Mouse (Mus musculus) G1E (cell line): ENCODE results near the gene Defb19. TPM values are rescaled to one million over a fixed set of nuclear protein-coding genes. Genes with fewer than 3 reads are reported as not detected.

Source experiments
- ATAC-seq: 2 replicates; pipeline ENCODE4 v1.8.0; 2016; ENCODE audit warnings: mild to moderate bottlenecking; ENCODE audit not compliant: insufficient number of reproducible peaks, poor library complexity, low FRiP score, severe bottlenecking; ENCODE audit errors: extremely low read depth
- DNase-seq: peaks from one replicate; pipeline ENCODE4 v3.0.0; 2012; ENCODE audit warnings: low spot score
- H3K27me3 ChIP-seq: 2 replicates; pipeline ENCODE4 v1.6.1; 2012; ENCODE audit warnings: mild to moderate bottlenecking, low read length, inconsistent platforms; ENCODE audit not compliant: insufficient read depth
- H3K36me3 ChIP-seq: replicated peaks from 2 replicates; pipeline ENCODE3; 2012; ENCODE audit warnings: mild to moderate bottlenecking, inconsistent platforms
- H3K4me1 ChIP-seq: 2 replicates; pipeline ENCODE4 v1.6.1; 2012; ENCODE audit warnings: low read depth, low read length, inconsistent platforms, mixed read lengths; ENCODE audit not compliant: insufficient read depth
- H3K4me3 ChIP-seq: 2 replicates; pipeline ENCODE4 v1.5.1; 2012; ENCODE audit warnings: low read depth, mild to moderate bottlenecking, inconsistent platforms, low read length, moderate library complexity, mixed read lengths
- H3K9me3 ChIP-seq: replicated peaks from 2 replicates; pipeline ENCODE4 v1.6.1; 2012; ENCODE audit warnings: inconsistent platforms
- CTCF ChIP-seq: IDR thresholded peaks from 2 replicates; pipeline ENCODE4 v1.5.1; 2012; ENCODE audit warnings: low read depth, low read length, inconsistent platforms, mixed read lengths
- GATA1 ChIP-seq: IDR thresholded peaks from 2 replicates; pipeline ENCODE4 v1.6.1; 2012; ENCODE audit warnings: borderline replicate concordance, low read length, inconsistent platforms, mixed read lengths
- GATA2 ChIP-seq: IDR thresholded peaks from 2 replicates; pipeline ENCODE4 v1.6.1; 2012; ENCODE audit warnings: low read depth, low read length, inconsistent platforms, borderline replicate concordance
- POLR2AphosphoS5 ChIP-seq: IDR thresholded peaks from 2 replicates; pipeline ENCODE4 v1.6.1; 2012; ENCODE audit warnings: low read depth, low read length, inconsistent platforms; ENCODE audit not compliant: insufficient replicate concordance
- TAL1 ChIP-seq: conservative IDR thresholded peaks from 2 replicates; pipeline ENCODE4 v1.6.1; 2012; ENCODE audit warnings: low read depth, low read length, inconsistent platforms, mixed read lengths
- polyA plus RNA-seq: library from polyadenylated mRNA; stranded (reverse); fragments of >175 nt; gene quantifications from 2 replicates; pipeline ENCODE4 v1.2.3, GENCODE M21; 2012
- total RNA-seq, 2 experiments: library from RNA; stranded (forward) in 1 of 2; stranded (reverse) in 1 of 2; fragments of 200-1000 nt in 1 of 2; fragments of >200 nt in 1 of 2; fragmentation: Nextera tagmentation in 1 of 2; gene quantifications; 2 replicates each; pipeline ENCODE4 v1.2.3; 2014 to 2017

Defb19 gene
- total and polyA plus RNA-seq, 3 experiments, result not detected

DNA sequence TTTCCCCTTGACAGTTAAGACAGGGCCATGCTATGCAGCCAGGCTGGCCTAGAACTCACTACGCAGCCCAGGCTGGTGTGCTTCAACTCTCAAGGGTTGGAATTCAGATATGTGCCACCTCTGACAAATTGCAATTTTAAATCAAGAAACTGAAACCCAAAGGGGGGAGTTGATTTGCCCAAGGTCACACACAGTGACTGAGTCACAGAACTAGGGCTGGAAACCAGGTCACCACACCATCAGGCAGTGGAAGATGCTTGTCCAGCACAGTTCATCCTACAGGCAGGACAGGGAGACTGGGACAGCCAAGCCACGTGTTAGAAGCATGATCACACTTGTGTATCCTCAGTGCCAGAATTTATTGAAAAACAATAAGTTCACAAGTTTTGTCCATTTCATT, 44.5 kb upstream of the Defb19 start:
- no peak overlapping the region for H3K4me3 ChIP-seq
- ATAC-seq (no peak), DNase-seq (no peak)
- peaks cover 18% of the 10 kb centered on the region for H3K27me3 ChIP-seq
- no peak for TF ChIP-seq GATA1
- no peak for TF ChIP-seq CTCF
- TF ChIP-seq TAL1, result no peak
- no peak for TF ChIP-seq POLR2AphosphoS5
- no peak for TF ChIP-seq GATA2
- H3K4me1 ChIP-seq, result no peaks in the 10 kb centered on the region
- no peaks in the 10 kb centered on the region for H3K36me3 ChIP-seq
- H3K9me3 ChIP-seq, result no peaks in the 10 kb centered on the region

DNA sequence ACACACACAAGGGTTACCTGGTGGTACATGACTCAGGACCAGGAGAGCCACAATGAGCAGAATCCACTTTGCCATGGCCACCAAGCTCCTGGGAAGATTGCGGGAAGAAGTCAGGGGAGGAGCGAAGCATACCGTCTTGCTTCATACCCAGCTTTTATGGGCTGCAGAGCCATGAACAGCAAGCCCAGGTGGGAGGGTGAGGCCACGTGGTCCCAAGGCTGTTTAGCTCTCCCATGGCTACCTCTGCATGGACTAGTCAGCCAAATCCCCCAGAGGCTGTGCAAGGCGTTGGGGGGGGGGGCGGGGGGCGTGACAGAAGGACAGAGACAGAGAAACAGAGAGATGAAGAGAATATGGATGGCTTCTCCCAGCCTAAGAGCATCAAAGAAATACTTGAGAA, 42.8 kb upstream of the Defb19 start, which contains the start of gene Defb25:
Gene Defb25, minus strand, starts transcription at position 101 of the 400 bp plus-strand sequence.
- H3K4me1 ChIP-seq, result no peaks in the 10 kb centered on the region
- no peak for TF ChIP-seq GATA1
- no peak for TF ChIP-seq POLR2AphosphoS5
- no peak for TF ChIP-seq TAL1
- TF ChIP-seq GATA2, result no peak
- no peak for TF ChIP-seq CTCF
- no peak for ATAC-seq
- no peak for DNase-seq
- H3K9me3 ChIP-seq, result no peaks in the 10 kb centered on the region
- peaks cover 17% of the 10 kb centered on the region for H3K27me3 ChIP-seq
- H3K36me3 ChIP-seq, result no peaks in the 10 kb centered on the region
- H3K4me3 ChIP-seq, result no peak within 1 kb of the TSS

DNA sequence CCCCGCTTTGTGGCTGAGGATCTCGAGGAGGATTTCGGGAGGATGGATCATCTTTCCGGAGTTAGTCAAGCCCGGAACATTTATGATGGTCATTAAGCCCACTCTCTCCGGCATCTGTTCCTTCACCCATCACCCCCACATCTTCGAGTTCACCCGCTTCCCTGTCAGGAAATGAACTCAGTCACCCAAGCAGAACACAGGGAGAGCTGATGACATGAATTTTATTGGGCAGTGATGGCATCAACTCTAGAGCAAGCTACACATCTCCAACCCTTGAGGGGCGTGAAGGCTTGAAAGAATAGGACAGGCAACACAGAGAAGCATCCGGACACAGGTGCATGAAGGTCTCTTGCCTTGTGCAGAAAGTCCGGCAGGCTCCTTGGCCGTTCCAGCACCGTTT, 42.0 kb upstream of the Defb19 start:
- DNase-seq (no peak), ATAC-seq (no peak)
- Histone ChIP-seq H3K27me3 (peaks cover 13% of the 10 kb centered on the region), H3K4me3 (no peak overlapping the region), H3K9me3 (no peaks in the 10 kb centered on the region), H3K4me1 (no peaks in the 10 kb centered on the region), H3K36me3 (no peaks in the 10 kb centered on the region)
- TF ChIP-seq TAL1 (no peak), POLR2AphosphoS5 (no peak), CTCF (no peak), GATA2 (no peak), GATA1 (no peak)

DNA sequence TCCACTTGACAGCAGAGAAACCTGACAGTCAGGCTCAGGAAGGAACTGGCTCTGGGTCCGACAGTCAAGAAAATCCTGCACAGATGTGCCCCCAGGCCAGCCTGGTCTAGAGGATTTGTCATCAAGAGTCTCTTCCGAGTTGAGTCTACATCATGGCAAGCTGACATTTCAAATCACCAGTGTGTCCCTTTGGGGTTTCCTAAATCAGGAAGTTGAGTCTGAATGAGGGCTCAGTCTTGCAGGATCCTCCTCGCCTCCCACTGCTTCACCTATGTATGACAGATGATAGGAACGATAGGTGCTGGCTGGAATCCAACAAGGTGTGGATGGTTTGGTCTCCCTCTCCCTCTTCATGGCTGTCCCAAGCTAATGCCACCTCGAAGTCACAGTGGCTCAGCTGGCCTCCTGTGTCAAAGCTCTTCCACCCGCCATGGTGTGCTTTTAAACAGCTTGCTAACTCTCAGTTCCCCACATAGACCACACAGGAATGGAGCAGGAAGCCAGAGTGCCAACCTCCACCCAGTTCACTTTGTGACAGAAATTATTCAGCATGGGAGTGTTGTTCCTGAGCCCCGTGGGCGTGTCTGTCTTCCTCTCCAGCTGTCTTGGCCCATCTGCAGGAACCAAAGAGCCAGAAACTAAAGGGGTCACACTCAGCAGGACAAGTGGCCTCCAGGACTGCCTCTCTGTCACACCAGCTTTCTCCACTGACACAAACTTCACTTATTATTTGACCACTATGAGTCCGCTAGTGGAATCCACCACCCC, 40.4 kb upstream of the Defb19 start:
- Histone ChIP-seq H3K36me3 (no peaks in the 10 kb centered on the region), H3K27me3 (peaks cover 10% of the 10 kb centered on the region), H3K4me1 (no peaks in the 10 kb centered on the region; the same call in 1 of the 2 replicates), H3K9me3 (no peaks in the 10 kb centered on the region), H3K4me3 (no peak overlapping the region)
- DNase-seq (no peak), ATAC-seq (no peak)
- TF ChIP-seq TAL1 (no peak), POLR2AphosphoS5 (no peak), CTCF (no peak), GATA1 (no peak), GATA2 (no peak)

- TF ChIP-seq TAL1 (no peak), CTCF (no peak), POLR2AphosphoS5 (no peak), GATA1 (no peak), GATA2 (no peak)
- ATAC-seq (no peak), DNase-seq (no peak)
- Histone ChIP-seq H3K9me3 (no peaks in the 10 kb centered on the region), H3K36me3 (no peaks in the 10 kb centered on the region), H3K27me3 (peaks cover 8% of the 10 kb centered on the region), H3K4me1 (no peaks in the 10 kb centered on the region; the same call in 1 of the 2 replicates), H3K4me3 (no peak overlapping the region)
Measured at GRCm38 (mm10) chr2:152617374-152617773, 37.3 kb upstream of the Defb19 start.

- no peak overlapping the region for H3K4me3 ChIP-seq
- no peaks in the 10 kb centered on the region; the same call in 1 of the 2 replicates for H3K4me1 ChIP-seq
- H3K9me3 ChIP-seq, result no peaks in the 10 kb centered on the region
- TF ChIP-seq CTCF, result no peak
- TF ChIP-seq POLR2AphosphoS5, result no peak
- TF ChIP-seq GATA2, result no peak
- TF ChIP-seq GATA1, result no peak
- no peak for TF ChIP-seq TAL1
- ATAC-seq, result no peak
- H3K27me3 ChIP-seq, result peaks cover 11% of the 10 kb centered on the region
- H3K36me3 ChIP-seq, result no peaks in the 10 kb centered on the region
- no peak for DNase-seq
Measured at GRCm38 (mm10) chr2:152616470-152616869, 36.4 kb upstream of the Defb19 start.
